Mouse (Mus musculus) layer of hippocampus, adult 18-20 months (tissue): ENCODE measurements around the gene Cerkl. TPM values are rescaled to one million over a fixed set of nuclear protein-coding genes. Genes with fewer than 3 reads are reported as not detected.

Experiments used
- DNase-seq, 2 experiments: peaks; one replicate each; pipeline ENCODE4 v3.0.0; 2022; ENCODE audit warnings: low spot score in 2 of 2
- long read RNA-seq: library from polyadenylated mRNA; stranded (forward); transcript quantifications from one replicate; pipeline ENCODE4 v2.0.0, GENCODE M21; 2021
- total RNA-seq, 2 experiments: library from RNA; stranded (reverse); gene quantifications; 2 replicates each; pipeline ENCODE4 v1.2.3; 2021

Cerkl gene
- 1 to 10 TPM; 7.8 to 8.4 TPM for total RNA-seq
- long read RNA-seq, partial matches to known transcripts: 0 of 2 reads
- long read RNA-seq, other reads (novel, unspliced or antisense): 2 of 2 reads

DNA sequence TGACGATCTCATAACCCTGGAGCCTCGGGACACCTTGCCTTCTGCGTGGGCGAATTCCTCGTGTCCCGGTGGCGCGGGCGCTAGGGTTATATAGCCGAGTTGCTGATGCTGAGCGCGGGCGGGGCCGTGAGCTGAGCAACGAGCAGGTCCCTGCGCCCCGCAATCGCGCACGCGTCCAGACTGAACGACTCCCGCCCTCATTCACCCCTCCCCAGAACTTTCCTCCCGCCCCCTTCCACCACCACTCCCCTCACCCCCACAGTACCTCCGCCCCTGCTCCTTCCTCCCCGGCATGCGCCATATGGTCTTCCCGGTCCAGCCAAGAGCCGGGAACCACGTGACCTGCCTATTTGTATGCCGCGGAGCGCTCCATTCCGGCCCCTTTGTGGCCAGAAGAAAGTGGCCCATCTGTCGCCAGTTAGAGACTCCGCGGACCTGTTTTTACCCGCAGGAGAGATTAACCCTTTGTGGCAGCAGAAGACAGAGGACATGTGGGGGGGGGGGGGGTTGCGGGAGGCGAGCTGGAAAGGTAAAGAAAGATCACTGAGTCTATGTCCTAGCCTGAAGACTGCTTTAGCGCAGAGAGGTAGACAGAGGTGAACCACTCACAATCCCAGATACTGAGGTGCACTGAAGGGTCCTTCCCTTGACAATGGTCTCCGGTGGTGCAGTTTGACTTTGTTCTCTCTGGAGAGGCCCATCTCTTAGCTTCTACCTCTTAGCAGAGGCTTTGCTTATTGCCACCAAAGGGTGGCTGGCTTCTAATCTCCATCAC lies at the start of gene Cerkl, which contains the start of gene Neurod1:
Cerkl (minus strand) TSS at position 211 of the 775 bp plus-strand sequence.
Neurod1 (minus strand) TSS at position 177 of the 775 bp plus-strand sequence.
- peak; percentile 63 to 84 for DNase-seq

DNA sequence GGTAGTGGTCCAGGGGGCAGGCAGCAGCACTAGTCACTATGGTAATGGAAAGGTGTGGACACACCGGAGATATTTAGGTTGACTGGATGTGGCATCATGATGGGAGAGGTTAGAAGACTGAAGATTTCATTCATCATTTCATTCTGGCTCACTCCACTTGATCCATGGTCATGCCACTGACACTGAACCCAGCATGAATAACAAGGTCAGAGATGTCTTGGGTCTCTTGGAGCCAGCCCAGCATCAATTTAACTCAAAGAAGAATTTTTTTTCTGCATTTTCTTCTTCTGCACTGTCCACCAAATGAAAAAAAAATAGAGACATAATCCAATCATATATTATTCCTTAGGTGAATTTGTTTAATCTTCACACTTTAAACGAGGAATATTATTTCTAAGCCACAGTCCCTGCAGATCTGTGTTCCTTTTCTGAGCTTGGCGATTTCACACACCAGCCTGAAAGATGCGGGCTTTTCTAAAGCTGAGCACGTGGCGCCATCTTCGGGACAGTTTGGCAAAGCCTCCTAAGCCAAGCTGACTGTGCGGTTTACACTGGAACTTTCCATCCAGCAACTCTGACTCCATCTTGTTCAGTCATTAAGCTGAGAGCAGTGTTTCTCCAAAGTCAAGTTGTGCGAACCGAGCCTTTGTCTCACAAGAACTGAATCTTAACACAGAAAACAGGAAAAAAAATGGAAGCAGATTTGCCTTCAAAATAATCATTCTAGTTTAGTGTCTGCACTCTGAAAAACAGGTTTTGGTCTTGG lies 42.6 kb upstream of the Cerkl start:
- DNase-seq: peak; percentile 69 to 88

DNA sequence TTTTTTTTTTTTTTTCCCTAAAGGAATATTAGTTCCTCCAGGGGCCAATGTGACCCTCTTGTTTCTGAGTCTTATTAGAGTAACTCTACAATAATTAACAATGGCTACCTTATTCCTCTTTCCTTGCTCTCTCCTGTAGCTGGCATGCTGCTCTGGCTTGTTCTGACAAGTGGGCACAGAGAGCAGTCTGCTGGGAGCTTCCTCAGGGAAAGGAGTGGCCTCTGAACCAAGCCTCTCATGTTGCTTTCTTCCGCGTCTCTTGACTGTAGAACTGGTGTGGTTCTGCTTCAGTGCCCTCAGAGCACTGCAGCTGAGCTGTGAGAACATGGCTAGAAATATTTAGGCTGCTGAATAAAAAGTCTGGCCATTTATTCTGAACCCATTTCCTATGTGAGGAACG lies 28.5 kb upstream of the Cerkl start:
- DNase-seq: no peak

DNA sequence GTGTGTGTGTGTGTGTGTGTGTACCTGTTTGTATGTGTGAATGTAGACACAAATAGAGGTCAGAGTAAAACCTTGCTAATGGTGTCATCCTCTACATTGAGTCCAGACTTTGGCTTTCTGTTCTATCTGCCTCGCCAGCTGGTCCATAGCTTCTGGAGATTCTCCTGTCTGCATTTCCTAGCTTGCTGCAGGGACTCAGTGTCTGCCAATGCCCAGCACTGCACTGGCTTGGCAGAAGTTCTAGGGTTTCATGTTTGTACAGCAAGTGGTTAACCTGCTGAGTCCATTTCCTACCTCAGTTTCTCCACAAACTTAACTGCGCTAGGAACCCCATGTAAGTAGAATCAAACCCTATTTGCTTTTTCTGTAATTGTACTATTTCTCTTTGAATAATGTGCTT lies 25.9 kb upstream of the Cerkl start:
- no peak for DNase-seq

DNA sequence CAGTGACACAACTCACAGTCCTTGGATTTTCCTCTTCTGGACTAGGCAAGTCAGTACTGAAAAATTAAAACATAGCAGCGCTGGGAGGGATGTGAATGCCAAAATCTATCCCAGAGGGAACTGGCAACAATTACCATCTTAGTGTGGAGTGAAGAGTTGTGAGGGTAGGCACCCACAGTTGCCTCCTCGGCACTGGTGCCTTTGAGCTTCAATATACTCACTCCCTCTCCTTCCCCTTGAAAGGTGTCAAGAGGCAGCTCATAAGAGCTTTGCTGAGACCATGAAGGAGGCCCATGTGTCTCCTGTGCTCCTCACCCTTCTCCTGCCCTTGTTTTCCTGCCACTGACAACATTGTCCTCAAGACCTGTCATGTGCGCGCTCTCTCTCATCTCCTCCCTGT lies 5.8 kb upstream of the Cerkl start:
- no peak for DNase-seq

DNA sequence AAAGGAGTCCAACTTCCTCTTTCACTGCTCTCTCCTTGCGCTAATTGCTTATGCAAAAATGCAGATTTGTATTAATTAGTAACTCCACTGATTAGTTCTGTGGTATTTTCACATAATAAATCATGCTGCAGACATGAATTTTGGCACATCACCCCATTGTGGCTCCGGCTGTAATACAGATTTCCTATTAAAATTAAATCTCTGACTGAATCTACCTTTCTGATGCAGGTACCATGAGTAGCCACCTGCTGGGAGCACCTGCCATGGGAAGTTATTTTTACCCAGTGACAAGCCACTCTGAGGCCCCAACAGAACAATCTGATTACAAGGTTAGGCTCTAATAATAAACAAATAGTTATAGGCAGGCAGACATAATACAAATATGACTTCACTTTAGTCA lies 5.3 kb upstream of the Cerkl start:
- DNase-seq: no peak

DNA sequence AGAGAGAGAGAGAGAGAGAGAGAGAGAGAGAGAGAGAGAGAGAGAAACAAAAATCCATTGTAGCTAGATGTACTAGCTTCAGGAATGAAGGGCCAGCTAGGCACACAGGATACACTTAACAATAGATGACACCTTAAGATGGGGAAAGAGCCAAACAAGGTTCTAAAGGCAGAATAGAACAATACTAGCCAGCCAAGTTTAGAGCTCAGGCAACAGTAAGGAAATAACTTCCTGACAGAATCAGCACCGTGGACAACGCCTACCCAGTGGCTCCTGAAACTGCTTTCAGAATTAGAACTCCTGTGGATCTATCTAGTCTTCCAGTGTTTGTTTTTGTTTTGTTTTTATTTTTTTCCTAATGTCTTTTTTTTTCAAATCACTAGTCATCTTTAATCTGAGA lies 4.0 kb upstream of the Cerkl start:
- no peak for DNase-seq

DNA sequence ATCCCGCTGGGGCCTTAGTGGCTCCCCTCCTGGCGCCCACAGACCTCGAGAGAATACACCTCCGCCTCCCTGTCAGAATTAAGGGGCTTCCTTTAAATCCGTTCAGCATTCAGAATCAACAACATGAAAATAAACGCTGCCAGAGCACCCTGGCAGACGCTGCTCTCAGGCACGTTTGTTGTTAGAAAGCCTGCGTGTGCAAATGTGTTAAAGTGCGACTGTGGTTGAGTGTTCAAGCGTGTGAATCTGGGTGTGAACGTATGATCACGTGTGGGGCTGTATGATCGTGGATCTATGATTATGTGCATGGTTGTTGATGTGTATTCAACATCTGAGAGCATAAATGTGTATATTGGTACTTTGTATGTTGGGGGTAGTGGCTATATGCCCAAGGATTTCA lies 3.5 kb upstream of the Cerkl start:
- DNase-seq: peak in 1 of 2 experiments; percentile 29

DNA sequence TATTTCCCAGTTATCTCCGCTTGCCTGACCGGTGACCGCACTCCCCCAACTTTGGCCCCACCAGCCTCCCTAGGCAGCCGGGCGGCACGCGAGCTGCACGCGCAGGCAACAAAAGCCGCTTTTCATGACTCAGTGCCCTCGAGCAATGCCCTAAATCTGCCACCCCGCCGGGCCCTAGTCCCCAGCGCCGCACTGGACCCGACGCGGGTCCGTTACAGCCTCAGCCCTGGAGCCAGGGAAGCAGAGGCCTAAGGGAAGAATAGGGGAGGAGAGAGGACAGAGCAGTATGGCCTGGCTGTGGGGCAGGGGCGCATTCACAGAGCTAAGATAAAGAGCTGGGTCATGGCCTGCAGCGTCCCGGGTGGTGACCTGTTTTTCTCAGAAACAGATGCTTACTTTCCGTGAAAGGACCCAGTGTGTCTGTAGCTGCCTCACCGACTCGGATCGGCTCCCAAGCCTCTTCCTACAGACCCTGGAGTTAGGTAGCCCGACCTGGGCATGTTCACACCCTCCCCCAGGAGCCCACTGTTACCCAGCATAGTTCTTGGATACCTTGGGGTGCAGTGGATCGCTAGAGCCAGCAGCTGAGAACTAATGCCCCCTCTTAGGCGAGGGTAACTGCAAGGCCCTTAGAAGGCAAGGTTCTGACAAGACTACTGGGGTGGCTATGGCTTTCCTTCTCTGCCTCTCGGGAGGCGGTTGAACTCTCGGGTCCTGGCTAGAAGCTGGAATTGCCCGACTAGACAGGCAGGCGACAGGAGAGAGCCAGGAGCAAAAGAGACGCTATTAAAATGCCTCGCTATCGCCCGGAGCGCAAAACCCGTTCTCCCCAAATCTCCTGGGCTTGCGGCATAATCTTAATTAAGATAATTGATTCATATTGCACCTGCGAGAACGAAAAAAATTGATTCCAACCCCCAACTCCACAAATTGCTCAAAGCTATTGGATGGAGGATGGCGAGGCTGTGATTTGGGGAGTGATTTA lies 2.8 kb upstream of the Cerkl start:
- peak in 1 of 2 experiments; percentile 27 for DNase-seq

DNA sequence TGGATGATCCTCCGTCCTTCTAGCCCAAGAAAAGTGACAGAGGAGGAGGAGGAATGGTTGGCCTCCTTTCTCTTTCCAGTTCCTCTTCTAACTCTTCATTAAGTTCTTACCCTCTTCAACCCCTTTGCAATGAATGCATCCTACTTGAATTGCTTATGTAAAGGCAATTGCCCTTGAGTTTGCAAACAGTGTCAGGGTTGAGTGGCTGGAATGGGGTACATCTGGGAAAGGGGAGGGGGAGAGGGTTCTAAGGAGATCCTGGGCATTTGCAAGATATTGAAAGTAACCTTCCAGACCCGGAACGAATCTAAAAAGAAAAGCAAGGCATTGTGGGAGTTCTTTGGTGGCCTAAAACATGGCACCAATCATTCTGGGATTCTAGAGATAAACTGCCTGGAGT lies 1.3 kb upstream of the Cerkl start:
- DNase-seq: no peak

DNA sequence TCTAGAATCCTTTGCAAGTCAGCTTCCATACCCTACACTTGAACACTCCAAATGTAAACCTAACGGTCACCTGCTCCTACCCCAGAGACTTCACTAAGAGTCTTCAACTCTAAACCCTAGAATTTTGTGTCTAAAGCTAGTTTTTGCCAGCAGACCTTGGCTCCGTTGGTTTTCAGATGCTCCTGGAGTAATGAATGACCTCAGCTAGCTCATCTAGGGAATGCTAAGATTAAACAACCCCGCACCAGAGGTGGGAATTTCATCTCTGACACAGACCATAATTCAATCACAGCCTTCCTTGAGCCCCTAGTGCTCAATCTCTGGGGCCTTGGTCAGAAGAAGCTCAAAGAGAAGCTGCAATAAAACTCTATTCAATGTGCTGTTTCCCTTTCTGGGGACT lies 849 bp upstream of the Cerkl start:
- DNase-seq: no peak

DNA sequence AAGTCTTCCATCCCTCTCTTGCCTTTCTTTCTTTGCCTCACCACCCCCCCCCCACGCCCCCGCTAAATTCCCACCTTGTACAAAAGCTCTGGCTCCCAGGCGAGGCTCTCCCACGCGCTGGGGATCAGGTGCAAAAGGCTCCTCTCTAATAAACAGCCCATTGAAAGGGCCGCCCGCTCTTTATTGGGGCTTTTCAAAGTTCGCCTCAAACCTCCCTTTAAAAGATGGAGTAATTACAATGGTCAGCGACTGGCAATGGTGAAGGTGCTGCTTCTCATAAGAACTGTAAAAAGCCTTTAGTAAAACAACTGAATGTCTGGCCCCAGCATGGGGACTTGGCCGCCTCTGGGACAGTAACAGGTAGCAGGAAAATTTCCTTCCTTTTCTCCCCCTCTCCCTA lies 939 bp downstream of the Cerkl start:
- DNase-seq: peak in 1 of 2 experiments; percentile 57

DNA sequence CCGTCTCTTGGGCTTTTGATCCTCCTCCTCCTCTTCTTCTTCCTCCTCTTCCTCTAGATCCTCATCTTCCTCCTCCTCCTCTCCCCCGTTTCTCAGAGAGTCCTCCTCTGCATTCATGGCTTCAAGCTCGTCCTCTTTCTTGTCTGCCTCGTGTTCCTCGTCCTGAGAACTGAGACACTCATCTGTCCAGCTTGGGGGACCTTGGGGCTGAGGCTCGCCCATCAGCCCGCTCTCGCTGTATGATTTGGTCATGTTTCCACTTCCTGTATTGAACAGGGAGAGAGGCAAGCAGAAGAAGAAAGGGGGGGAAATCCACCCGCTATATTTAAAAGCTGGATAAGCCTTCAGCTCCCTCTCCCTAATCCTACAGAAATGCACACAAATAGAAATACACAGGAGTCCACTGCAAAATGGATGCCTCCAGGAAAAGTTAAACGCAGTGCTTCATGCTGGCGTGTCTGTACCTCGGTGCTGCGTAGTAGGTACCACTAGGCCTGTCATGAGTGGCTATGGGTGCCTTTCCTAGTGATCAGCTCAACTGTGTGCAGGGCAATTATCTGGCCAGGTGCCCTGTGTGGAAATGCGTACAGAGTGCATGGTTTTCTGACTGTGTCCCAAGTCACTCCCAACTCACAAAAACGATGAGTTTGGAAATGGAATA lies 1.7 kb downstream of the Cerkl start:
- peak in 1 of 2 experiments; percentile 54 for DNase-seq

DNA sequence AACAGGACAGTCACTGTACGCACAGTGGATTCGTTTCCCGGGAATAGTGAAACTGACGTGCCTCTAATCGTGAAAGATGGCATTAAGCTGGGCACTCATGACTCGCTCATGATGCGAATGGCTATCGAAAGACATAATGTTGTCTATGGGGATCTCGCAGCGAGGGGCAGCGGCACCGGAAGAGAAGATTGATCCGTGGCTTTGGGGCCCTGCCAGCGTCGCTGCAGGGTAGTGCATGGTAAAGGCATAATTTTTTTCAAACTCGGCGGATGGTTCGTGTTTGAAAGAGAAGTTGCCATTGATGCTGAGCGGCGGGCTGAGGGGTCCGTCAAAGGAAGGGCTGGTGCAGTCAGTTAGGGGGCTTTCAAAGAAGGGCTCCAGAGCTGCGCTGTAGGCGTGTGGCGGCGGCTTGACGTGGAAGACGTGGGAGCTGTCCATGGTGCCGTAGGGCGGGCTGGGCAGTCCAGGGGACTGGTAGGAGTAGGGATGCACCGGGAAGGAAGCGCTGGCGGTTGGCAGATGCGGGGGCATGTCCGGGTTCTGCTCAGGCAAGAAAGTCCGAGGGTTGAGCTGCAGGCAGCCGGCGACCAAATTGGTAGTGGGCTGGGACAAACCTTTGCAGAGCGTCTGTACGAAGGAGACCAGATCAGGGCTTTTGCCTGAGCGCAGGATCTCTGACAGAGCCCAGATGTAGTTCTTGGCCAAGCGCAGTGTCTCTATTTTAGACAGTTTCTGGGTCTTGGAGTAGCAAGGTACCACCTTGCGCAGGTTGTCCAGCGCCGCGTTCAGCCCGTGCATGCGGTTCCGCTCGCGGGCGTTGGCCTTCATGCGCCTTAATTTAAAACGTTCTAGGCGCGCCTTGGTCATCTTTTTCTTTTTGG lies 2.4 kb downstream of the Cerkl start:
- DNase-seq: peak in 1 of 2 experiments; percentile 53

DNA sequence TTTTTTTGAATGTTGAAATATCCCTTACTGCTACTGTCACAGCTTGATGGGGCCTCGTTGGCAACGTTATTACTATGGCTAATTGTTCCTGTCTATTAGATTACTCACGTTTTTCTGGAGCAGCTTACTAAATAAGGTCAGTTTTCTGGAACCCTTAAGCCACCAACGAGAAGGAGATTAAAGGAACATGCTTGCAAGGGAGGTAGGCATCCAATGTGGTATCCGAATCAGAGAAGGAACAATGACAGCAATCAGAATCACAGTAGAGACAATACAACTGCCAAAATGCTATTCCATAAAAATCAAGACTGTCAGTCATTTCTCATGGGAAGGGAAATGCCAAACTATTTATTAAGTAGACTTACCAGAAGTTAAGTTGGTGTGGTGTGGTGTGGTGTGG lies 5.1 kb downstream of the Cerkl start:
- DNase-seq: no peak

DNA sequence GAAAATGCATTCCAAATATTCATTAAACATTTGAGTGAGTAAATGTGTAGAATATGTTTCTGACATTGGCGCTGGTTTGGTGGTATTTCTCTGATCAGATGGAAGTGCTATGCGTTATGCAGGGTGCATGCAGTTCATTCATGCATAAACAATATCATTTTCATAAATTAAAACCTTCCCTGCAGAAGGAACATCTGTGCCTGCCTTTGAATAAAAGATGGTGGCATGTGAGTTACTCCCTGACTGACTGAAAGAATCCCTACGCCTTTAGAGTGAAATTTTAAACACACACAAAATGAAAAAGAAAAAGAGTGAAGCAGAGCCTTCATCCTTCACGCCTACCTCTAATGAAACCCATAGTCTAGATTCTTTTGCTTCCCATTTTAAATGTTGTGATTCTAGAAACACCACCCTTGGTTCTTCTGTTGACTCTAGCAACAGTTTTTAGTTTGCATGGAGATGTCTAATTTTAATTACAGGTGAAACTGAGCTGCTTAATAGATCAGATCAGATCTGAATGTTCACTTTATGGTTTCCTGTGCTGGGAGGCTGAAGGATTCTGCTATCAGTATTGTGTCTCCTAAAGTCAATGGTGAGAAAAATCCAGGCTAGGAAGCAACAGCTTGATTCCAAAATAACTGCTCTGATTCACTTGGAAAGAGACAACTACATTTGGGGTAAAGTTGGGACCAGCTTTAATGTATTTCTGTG lies 5.7 kb downstream of the Cerkl start:
- DNase-seq: no peak

DNA sequence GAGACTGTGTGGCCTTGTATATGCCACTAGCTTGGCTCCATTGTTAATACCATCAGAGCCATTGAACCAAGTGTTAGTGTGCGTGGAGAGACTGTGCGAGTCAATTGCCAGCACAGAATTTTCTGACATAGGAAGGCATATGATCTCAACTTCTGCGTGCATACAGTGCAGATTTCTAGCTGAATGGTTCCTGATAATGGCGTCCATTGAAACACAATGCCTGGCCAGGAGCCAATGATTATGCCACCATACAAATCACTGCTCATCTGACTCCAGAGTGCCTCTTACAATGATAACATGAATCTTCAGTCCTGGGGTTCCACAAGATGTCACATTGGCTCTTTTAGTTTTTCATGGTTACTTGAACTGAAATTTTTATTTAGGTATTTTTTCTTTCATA lies 7.2 kb downstream of the Cerkl start:
- no peak for DNase-seq

DNA sequence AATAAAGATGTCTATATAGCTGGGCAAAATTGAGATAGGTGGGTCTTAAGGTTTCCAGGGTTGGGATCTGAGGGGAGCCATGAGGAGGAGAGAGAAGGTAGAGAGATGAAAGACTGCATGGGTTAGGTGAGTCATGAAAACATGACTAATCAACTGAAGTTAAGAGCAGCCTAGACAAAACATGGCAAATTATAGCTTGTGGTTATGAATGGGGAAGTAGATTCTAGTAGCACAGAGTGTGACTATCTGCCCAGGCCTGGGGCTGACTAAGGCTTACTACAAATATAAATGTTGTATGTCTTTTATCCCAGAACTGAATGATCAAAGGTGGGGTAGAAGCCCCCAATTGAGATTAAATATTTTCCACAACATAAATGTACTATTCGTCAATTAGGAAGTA lies 9.4 kb downstream of the Cerkl start:
- no peak for DNase-seq
